Mouse (Mus musculus) splenic B cell, adult 2 months (primary cell): ENCODE data around the gene Olfr867.

Experiments
- DNase-seq: peaks from one replicate; pipeline ENCODE4 v3.0.0-alpha.2; 2011; ENCODE audit warnings: low read depth, low spot score
- H3K27me3 ChIP-seq: 2 replicates; pipeline ENCODE4 v1.6.1; 2012; ENCODE audit warnings: mild to moderate bottlenecking, low read length, moderate library complexity, mixed read lengths; ENCODE audit not compliant: control insufficient read depth, poor library complexity, insufficient read depth, severe bottlenecking
- H3K36me3 ChIP-seq: 2 replicates; pipeline ENCODE4 v1.6.1; 2012; ENCODE audit warnings: mild to moderate bottlenecking, low read length, moderate library complexity, mixed read lengths; ENCODE audit not compliant: control insufficient read depth, poor library complexity, insufficient read depth, severe bottlenecking

The Olfr867 gene

GRCm38 (mm10) chr9:20057462-20057861 is at the start of gene Olfr867:
Olfr867 (minus strand) TSS chr9:20057562.
- DNase-seq: no peak
- H3K36me3 ChIP-seq: no peaks in the 10 kb centered on the region
- no peaks in the 10 kb centered on the region for H3K27me3 ChIP-seq

- Histone ChIP-seq H3K27me3 (no peaks in the 10 kb centered on the region; the same call in 1 of the 2 replicates), H3K36me3 (no peaks in the 10 kb centered on the region)
- DNase-seq: no peak
Observed at GRCm38 (mm10) chr9:20098326-20098725, 41.0 kb upstream of the Olfr867 start, which contains the start of gene Olfr868. Olfr868 (plus strand) TSS chr9:20098626.

GRCm38 (mm10) chr9:20073523-20074177 is 16.3 kb upstream of the Olfr867 start:
- no peaks in the 10 kb centered on the region for H3K36me3 ChIP-seq
- DNase-seq: no peak
- no peaks in the 10 kb centered on the region for H3K27me3 ChIP-seq

- DNase-seq: no peak
- no peaks in the 10 kb centered on the region for H3K36me3 ChIP-seq
- H3K27me3 ChIP-seq: no peaks in the 10 kb centered on the region
Observed at GRCm38 (mm10) chr9:20071291-20071690, 13.9 kb upstream of the Olfr867 start.

GRCm38 (mm10) chr9:20070236-20070635 is 12.9 kb upstream of the Olfr867 start:
- Histone ChIP-seq H3K27me3 (no peaks in the 10 kb centered on the region), H3K36me3 (no peaks in the 10 kb centered on the region)
- DNase-seq: no peak

- DNase-seq: no peak
- Histone ChIP-seq H3K27me3 (no peaks in the 10 kb centered on the region), H3K36me3 (no peaks in the 10 kb centered on the region)
Observed at GRCm38 (mm10) chr9:20047964-20048363, 9.4 kb downstream of the Olfr867 start.

GRCm38 (mm10) chr9:20027935-20028334 is 29.4 kb downstream of the Olfr867 start, which contains the start of gene Olfr866:
Olfr866 (minus strand) TSS chr9:20028035.
- no peaks in the 10 kb centered on the region for H3K36me3 ChIP-seq
- no peaks in the 10 kb centered on the region for H3K27me3 ChIP-seq
- DNase-seq: no peak
